Mouse (Mus musculus) liver, embryonic 12.5 days (tissue): ENCODE results near the gene 1700122O11Rik. TPM values are rescaled to one million over a fixed set of nuclear protein-coding genes. Genes with fewer than 3 reads are reported as not detected.

Source experiments
- ATAC-seq: fragments of 200-750 bp; cut with Nextera tagmentation; 2 replicates; pipeline ENCODE4 v1.8.0; 2017; ENCODE audit warnings: moderate number of reproducible peaks, mild to moderate bottlenecking, moderate library complexity
- H3K27ac ChIP-seq: fragments of 300-500 bp; sonication (generic); 2 replicates; pipeline ENCODE4 v1.5.1; 2016; ENCODE audit warnings: mild to moderate bottlenecking
- H3K27me3 ChIP-seq: fragments of 300-500 bp; sonication (generic); replicated peaks from 2 replicates; pipeline ENCODE4 v1.6.1; 2016; ENCODE audit warnings: mild to moderate bottlenecking, moderate library complexity
- H3K36me3 ChIP-seq: fragments of 300-500 bp; sonication (generic); 2 replicates; pipeline ENCODE4 v1.6.1; 2016; ENCODE audit warnings: mild to moderate bottlenecking, moderate library complexity
- H3K4me1 ChIP-seq: fragments of 300-500 bp; sonication (generic); 2 replicates; pipeline ENCODE4 v1.6.1; 2016
- H3K4me2 ChIP-seq: fragments of 300-500 bp; sonication (generic); 2 replicates; pipeline ENCODE4 v1.6.1; 2016; ENCODE audit warnings: mild to moderate bottlenecking, moderate library complexity
- H3K4me3 ChIP-seq: fragments of 300-500 bp; sonication (generic); 2 replicates; pipeline ENCODE4 v1.5.1; 2016; ENCODE audit warnings: mild to moderate bottlenecking, moderate library complexity
- H3K9ac ChIP-seq: fragments of 300-500 bp; sonication (generic); 2 replicates; pipeline ENCODE4 v1.6.1; 2016; ENCODE audit warnings: mild to moderate bottlenecking, moderate library complexity
- H3K9me3 ChIP-seq: fragments of 300-500 bp; sonication (generic); replicated peaks from 2 replicates; pipeline ENCODE4 v1.6.1; 2016; ENCODE audit warnings: mild to moderate bottlenecking, moderate library complexity
- whole genome bisulfite sequencing: fragments of 180-500 bp; shearing (Covaris S2); methylation state at CpG from one replicate; pipeline ENCODE4 v1.1.7; 2016; ENCODE audit not compliant: insufficient replicate concordance; 5-methylcytosine and 5-hydroxymethylcytosine counted together
- polyA plus RNA-seq: library from polyadenylated mRNA; unstranded; fragments of >200 nt; fragmentation: Nextera tagmentation; extraction: Ambion mirVana; gene quantifications from 2 replicates; pipeline ENCODE4 v1.2.1, GENCODE M21; 2016

Gene 1700122O11Rik
- polyA plus RNA-seq, result not detected in 2 replicates

DNA sequence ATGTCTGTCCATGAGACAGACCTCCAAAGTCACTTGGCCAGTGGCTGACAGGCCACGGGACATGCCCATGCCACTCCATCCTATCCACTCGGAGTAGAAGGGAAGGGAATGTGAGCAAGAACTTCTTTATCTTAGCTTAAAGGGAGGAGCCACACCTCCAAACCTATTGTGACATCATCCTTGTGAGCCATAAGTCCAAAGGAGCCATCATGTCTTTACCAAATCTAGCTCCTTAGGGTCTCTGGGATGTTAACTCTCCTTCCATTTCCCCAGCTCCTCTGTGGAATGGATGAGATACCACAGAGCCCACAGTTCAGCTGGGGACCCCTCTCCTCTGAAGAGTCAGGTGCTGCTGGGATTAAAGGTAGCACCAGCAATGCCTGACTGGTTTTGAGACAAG is at the start of gene 1700122O11Rik:
Gene 1700122O11Rik, minus strand, starts transcription at position 101 of the 400 bp plus-strand sequence.
- no peak within 1 kb of the TSS for H3K27ac ChIP-seq

DNA sequence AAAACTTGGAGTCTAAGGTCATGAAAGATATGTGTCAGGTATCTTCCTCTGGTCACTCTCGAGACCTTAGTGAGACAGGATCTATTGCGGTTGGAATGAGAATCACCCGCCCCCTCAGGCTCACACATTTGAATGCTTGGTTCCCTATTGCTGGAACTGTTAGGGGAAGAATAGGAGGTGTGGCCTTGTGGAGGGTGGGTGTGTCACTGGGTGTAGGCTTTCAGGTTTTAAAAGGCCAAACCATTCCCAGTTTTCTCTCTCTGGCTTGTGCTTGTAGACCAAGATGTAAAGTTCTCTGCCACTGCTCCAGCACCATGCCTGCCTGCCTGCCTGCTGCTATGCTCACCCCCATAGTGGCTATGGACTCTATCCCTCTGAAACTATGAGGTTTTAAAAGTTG is 42.5 kb upstream of the 1700122O11Rik start:
- Histone ChIP-seq H3K27ac (no peak overlapping the region), H3K9me3 (no peaks in the 10 kb centered on the region), H3K4me1 (no peaks in the 10 kb centered on the region), H3K9ac (no peak overlapping the region), H3K4me2 (no peak overlapping the region), H3K4me3 (no peak overlapping the region), H3K27me3 (peaks cover 5% of the 10 kb centered on the region; the same call in 1 of the 2 replicates), H3K36me3 (no peaks in the 10 kb centered on the region)
- WGBS, result 36% methylated on average over 3 of the region's 3 CpGs
- ATAC-seq, result no peak

More for the DNA sequence above, at the start of gene 1700122O11Rik:
- Histone ChIP-seq H3K4me2 (no peak within 1 kb of the TSS), H3K9ac (no peak within 1 kb of the TSS), H3K9me3 (no peaks in the 10 kb centered on the region), H3K27me3 (peaks cover 24% of the 10 kb centered on the region), H3K4me1 (peaks cover 48% of the 10 kb centered on the region), H3K4me3 (no peak within 1 kb of the TSS), H3K36me3 (no peaks in the 10 kb centered on the region)
- no peak for ATAC-seq
- 52% methylated on average over 2 of the region's 2 CpGs for WGBS

DNA sequence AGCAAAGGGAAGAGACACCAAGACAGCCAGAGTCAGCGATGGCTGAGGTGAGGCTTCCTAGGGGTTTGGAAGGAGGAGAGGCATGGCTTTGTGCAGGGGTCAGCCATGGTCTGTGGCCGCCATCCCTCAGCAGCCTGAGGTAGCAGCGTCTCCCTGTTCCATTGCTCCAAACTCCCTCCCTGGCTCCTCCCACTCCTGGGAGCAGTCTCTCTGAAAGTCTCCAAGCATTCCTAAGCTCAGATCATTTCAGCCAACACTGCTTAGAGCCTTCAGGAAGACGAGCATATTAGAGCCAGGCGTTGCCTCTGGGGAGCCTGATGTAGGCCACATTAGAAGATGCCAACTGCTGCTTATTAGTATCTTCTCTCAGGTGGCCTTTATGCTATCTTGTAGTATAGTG is 29.6 kb upstream of the 1700122O11Rik start:
- no peak for ATAC-seq
- Histone ChIP-seq H3K4me2 (no peak overlapping the region), H3K9ac (no peak overlapping the region), H3K4me3 (no peak overlapping the region), H3K27ac (no peak overlapping the region), H3K4me1 (no peaks in the 10 kb centered on the region), H3K9me3 (no peaks in the 10 kb centered on the region), H3K27me3 (peaks cover 23% of the 10 kb centered on the region), H3K36me3 (no peaks in the 10 kb centered on the region)
- 32% methylated on average over 5 of the region's 5 CpGs for WGBS

DNA sequence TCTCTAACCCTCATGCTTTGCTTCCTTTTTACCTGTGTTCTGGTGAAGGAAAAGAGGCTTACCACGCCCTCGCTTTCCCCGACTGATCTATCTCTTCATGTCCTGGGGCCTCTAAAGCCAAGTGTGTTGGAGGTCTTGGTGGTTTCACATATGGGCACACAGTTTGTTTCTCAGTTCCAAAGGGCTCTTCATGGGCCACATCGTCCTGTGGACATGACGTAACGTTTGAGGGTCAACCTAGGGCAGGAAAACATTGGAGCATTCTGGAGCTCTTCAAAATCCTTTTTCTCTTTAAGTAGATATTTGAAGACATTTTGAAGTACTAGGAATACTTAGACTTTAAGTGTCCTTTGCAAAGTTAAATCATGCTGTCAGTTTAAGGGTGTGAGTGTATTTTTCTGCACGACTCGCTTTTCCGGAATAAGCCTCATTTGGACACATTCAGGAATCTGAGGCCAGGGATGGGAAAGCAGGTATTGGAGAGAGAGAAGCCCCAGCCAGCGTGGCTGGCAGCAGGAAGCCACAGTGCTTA is 29.1 kb upstream of the 1700122O11Rik start:
- Histone ChIP-seq H3K27ac (no peak overlapping the region), H3K27me3 (peaks cover 23% of the 10 kb centered on the region), H3K9me3 (no peaks in the 10 kb centered on the region), H3K4me1 (no peaks in the 10 kb centered on the region), H3K4me3 (no peak overlapping the region), H3K4me2 (no peak overlapping the region), H3K36me3 (no peaks in the 10 kb centered on the region), H3K9ac (no peak overlapping the region)
- no peak for ATAC-seq
- whole genome bisulfite sequencing, result 58% methylated on average over 10 of the region's 10 CpGs

DNA sequence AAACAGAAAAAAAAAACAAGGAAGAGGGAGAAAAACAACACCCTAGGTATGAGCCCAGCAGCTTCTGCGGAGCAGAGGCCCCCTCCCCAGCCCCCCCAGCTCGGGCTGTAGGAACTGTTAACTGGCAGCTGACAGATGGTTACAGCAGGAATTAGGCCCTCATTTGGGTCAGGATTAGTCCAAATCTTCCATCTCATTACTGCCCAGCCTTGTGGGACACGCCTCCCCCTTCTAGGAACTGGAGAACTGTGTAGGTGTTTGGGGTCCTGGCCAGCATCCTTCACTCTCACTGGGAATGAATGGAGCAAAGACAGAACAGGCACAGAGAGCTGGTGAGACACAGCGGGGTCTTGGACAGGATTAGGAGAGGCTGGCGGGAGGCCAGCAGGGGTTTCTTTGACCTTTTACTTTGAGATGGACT is 27.0 kb upstream of the 1700122O11Rik start:
- Histone ChIP-seq H3K27me3 (peaks cover 23% of the 10 kb centered on the region), H3K4me2 (no peak overlapping the region), H3K27ac (no peak overlapping the region), H3K9me3 (no peaks in the 10 kb centered on the region), H3K36me3 (no peaks in the 10 kb centered on the region), H3K4me1 (no peaks in the 10 kb centered on the region), H3K4me3 (no peak overlapping the region), H3K9ac (no peak overlapping the region)
- no peak for ATAC-seq
- 40% methylated on average over 5 of the region's 5 CpGs for WGBS

DNA sequence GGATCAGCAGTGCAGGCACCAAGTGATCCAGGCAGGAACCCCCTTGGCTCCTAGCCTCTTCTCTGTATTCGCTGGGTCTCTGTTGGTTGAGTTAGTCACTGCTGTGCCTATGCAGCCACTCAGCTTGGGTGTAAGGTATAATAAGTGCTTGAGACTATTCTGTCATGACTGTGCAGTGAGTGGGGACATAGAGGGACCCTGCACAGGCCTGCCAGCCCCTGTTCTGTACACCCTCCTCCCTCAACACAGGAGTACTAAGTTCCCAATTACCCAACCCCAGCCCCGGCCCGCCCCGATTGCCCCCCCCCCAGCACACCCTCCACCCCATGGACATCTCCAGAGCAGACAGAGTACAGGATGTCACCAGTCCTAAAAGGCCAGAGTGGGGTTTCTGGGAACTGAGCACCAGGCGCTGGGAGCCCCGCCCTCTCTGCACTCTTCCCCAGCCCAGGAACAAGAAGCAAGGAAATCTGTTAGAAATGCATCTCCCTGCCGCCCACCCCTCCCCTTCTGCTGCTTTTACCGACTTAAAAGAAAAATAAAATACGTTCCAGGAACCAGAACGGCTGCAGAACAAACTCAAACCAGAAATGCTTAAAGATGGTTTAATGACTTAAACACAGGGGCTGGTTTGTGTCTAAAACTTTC is 26.2 kb upstream of the 1700122O11Rik start:
- peaks cover 26% of the 10 kb centered on the region for H3K27me3 ChIP-seq
- H3K9me3 ChIP-seq, result no peaks in the 10 kb centered on the region
- H3K36me3 ChIP-seq, result no peaks in the 10 kb centered on the region
- H3K9ac ChIP-seq, result no peak overlapping the region
- H3K4me1 ChIP-seq, result no peaks in the 10 kb centered on the region
- WGBS, result 37% methylated on average over 10 of the region's 10 CpGs
- no peak overlapping the region for H3K27ac ChIP-seq
- H3K4me2 ChIP-seq, result no peak overlapping the region
- no peak overlapping the region for H3K4me3 ChIP-seq
- ATAC-seq, result no peak

DNA sequence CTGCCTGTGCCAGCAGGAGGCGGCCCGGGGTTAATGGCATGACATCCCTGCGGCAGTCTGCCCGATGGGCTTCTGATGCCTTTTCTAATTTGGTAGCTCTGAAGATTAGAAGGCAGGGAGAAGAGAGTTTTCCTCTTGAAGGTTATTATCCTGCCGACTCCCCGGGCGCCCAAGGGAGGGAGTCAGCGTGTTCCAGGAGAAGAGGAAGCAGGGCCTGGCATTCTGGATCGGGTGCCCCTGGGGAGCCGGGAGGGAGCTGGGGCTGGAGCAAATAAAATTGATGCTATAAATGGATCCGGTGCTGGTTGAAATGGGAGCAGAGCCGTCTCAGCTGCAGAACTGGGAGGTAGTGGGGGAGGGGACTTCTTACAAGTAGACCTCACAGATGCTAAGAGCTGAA is 19.3 kb upstream of the 1700122O11Rik start:
- Histone ChIP-seq H3K36me3 (no peaks in the 10 kb centered on the region), H3K27me3 (peaks cover 50% of the 10 kb centered on the region), H3K27ac (no peak overlapping the region), H3K4me1 (no peaks in the 10 kb centered on the region), H3K9ac (no peak overlapping the region), H3K4me2 (no peak overlapping the region), H3K4me3 (no peak overlapping the region), H3K9me3 (no peaks in the 10 kb centered on the region)
- WGBS, result 7% methylated on average over 12 of the region's 12 CpGs
- no peak for ATAC-seq

DNA sequence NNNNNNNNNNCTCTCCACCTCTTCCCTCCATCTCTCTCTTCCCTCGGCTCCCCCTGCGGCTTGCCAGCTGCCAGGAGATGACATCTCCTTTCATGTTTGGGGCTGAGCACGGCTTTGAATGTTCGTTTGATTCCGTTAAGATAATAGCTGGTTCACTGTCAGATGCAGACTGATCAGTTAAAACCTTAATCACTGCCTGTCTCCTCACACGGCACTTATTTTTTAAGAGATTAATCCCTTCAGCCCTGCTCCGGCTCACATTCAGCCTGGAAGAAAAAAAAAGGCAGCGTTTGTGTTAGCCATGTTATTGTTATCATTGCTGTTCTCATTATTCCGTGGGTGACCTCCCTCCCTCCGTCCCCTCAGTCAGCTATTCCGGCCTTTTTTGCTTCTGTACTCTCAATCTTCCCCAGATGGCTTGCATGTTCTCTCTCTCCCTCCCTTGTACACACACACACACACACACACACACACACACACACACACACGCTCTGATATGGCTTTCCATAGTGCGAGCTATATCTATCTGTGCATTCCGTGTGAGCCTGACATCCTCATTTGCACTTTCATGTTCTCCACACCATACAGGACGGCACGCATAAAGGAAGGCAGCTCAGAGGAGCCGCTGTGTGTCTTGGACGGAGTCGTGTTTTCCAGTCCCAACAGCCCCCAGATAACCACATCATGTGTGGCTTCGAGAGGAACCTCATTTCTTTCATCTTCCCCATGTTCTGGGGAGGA is 17.2 kb upstream of the 1700122O11Rik start:
- WGBS, result 49% methylated on average over 20 of the region's 20 CpGs
- H3K4me2 ChIP-seq, result no peak overlapping the region
- no peak overlapping the region for H3K27ac ChIP-seq
- peaks cover 50% of the 10 kb centered on the region for H3K27me3 ChIP-seq
- no peaks in the 10 kb centered on the region for H3K9me3 ChIP-seq
- no peak for ATAC-seq
- no peak overlapping the region for H3K4me3 ChIP-seq
- no peak overlapping the region for H3K9ac ChIP-seq
- H3K4me1 ChIP-seq, result no peaks in the 10 kb centered on the region
- H3K36me3 ChIP-seq, result no peaks in the 10 kb centered on the region

DNA sequence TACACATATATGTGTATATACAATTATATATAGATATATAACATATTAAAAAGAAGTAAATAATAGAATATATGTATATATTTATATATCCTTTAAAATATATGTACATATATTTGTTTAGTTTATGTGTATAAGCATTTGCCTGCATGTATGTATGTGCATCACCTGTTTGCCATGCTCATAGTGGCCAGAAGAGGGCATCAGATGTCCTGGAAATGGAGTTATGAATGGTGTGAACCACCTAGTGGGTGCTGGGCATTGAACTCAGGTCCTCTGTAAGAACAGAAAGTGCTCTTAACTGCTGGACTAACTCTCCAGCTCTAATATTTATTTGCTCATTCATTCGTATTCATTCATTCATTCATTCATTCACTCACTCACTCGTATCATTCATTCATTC is 15.6 kb upstream of the 1700122O11Rik start:
- H3K36me3 ChIP-seq, result no peaks in the 10 kb centered on the region
- no peak overlapping the region for H3K27ac ChIP-seq
- no peak overlapping the region for H3K4me3 ChIP-seq
- H3K4me1 ChIP-seq, result no peaks in the 10 kb centered on the region
- H3K27me3 ChIP-seq, result peaks cover 41% of the 10 kb centered on the region
- 62% methylated on average over 2 of the region's 2 CpGs for WGBS
- no peak for ATAC-seq
- no peaks in the 10 kb centered on the region for H3K9me3 ChIP-seq
- H3K4me2 ChIP-seq, result no peak overlapping the region
- H3K9ac ChIP-seq, result no peak overlapping the region

DNA sequence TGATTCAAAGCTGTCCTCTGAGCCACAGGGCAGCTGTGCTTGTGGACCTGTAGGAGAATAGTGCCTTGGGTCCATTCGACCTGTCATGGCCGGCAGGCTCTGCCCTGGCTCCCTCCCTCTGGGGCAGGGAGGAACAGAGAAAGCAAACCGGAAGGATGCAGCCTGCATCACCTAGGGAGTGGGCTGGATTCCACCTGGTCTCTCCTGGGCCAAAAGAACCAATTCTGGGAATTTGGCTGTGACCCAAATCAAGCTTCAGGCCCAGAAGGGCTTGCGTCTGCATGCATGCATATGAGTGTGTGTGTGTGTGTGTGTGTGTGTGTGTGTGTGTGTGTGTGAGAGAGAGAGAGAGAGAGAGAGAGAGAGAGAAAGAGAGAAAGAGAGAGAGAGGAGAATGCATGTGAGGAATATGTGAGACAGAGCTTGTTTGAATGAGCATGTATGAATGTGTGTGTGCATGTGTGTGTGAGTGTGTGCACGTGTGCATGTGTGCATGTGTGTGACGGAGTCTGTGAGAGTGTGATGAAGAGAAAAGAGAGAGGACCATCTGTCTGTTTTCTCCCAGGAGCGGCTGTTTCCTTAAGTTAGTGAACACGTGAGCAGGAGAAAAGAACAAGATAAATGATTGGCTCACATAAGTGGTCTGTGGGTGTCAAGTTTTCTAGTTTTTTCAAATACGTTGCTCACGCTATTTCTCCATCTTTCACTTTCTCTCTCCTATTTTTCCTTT is 14.4 kb upstream of the 1700122O11Rik start:
- Histone ChIP-seq H3K9ac (no peak overlapping the region), H3K4me1 (no peaks in the 10 kb centered on the region), H3K9me3 (no peaks in the 10 kb centered on the region), H3K4me2 (no peak overlapping the region), H3K4me3 (no peak overlapping the region), H3K27me3 (peaks cover 30% of the 10 kb centered on the region), H3K27ac (no peak overlapping the region), H3K36me3 (no peaks in the 10 kb centered on the region)
- no peak for ATAC-seq
- 59% methylated on average over 10 of the region's 10 CpGs for WGBS

DNA sequence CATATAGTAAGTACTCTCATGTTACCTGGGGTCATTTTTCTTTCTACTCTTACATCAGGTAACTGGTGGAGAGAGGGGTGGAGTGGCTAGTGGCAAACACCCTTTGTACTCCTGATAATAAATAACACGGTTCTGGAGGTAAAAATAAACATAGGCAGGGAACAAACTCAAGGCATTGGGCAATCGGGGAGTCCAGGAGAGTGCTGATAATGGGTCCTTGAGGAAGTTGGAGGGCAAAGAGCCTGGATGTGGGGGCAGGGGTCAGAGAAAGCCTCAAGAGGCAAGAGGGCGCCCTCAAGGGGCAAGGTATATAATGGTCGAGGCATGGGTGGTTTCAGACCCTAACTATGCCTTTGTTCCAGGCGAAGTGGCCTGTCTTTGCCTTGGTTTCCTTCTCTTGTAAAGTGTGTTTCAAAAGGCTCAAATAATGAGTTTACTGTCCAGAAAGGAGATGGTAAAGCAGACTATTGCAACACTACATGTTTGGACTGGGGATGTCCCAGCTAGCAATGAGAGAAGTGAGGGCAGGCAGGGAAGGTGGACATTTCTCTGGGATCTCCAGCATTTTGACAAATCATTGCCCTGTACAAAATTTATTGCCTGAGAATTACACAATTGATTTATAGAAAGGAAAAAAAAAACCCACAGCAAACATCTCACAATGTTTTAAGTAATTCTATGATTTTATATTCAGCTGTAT is 13.7 kb upstream of the 1700122O11Rik start:
- WGBS, result 27% methylated on average over 5 of the region's 5 CpGs
- Histone ChIP-seq H3K27me3 (peaks cover 26% of the 10 kb centered on the region), H3K36me3 (no peaks in the 10 kb centered on the region), H3K4me1 (no peaks in the 10 kb centered on the region), H3K9me3 (no peaks in the 10 kb centered on the region), H3K27ac (no peak overlapping the region), H3K9ac (no peak overlapping the region), H3K4me2 (no peak overlapping the region), H3K4me3 (no peak overlapping the region)
- ATAC-seq, result no peak
